Mouse (Mus musculus): Measurements from ENCODE around the gene Zfp677. TPM values are rescaled to one million over a fixed set of nuclear protein-coding genes. Genes with fewer than 3 reads are reported as not detected.

Zfp677 gene
- polyA plus RNA-seq, 1 experiment from 2014 or later, result 0.54 TPM

Other genes starting within 250 kb of the Zfp677 start
- gene Vmn1r234, start 157.7 kb upstream of the Zfp677 start, polyA plus RNA-seq (2015; fragmentation: Nextera tagmentation; extraction: Ambion mirVana), result not detected in 2 replicates
- gene Vmn1r235, start 127.3 kb upstream of the Zfp677 start, polyA plus RNA-seq (2015; fragmentation: Nextera tagmentation; extraction: Ambion mirVana), result not detected in 2 replicates
- not detected in 2 replicates for gene Vmn1r236, start 100.8 kb upstream of the Zfp677 start, polyA plus RNA-seq (2015; fragmentation: Nextera tagmentation; extraction: Ambion mirVana)
- gene Vmn1r237, start 71.9 kb upstream of the Zfp677 start, polyA plus RNA-seq (2015; fragmentation: Nextera tagmentation; extraction: Ambion mirVana), result not detected in 2 replicates
- gene Zfp54, start 39.5 kb downstream of the Zfp677 start, polyA plus RNA-seq (2015; fragmentation: Nextera tagmentation; extraction: Ambion mirVana), result 1.7 and 1.9 TPM in 2 replicates
- 6.2 and 6.3 TPM in 2 replicates for gene Zfp51, start 66.6 kb downstream of the Zfp677 start, polyA plus RNA-seq (2015; fragmentation: Nextera tagmentation; extraction: Ambion mirVana)
- gene Zfp53, start 105.2 kb downstream of the Zfp677 start, polyA plus RNA-seq (2015; fragmentation: Nextera tagmentation; extraction: Ambion mirVana), result 3.1 TPM in 2 replicates
- gene Zfp52, start 151.8 kb downstream of the Zfp677 start, polyA plus RNA-seq (2015; fragmentation: Nextera tagmentation; extraction: Ambion mirVana), result 0.59 and 0.86 TPM in 2 replicates
- 5.1 and 5.2 TPM in 2 replicates for gene Zfp948, start 183.3 kb downstream of the Zfp677 start, polyA plus RNA-seq (2015; fragmentation: Nextera tagmentation; extraction: Ambion mirVana)

All from liver, embryonic 16.5 days (tissue).